Mouse (Mus musculus) CH12.LX (cell line): ENCODE data around the gene Ffar2.

Experiments used
- CHD2 ChIP-seq: IDR thresholded peaks from 2 replicates; pipeline ENCODE4 v1.6.1; 2011; ENCODE audit warnings: low read length, improper control_type of control experiment
- CTCF ChIP-seq, 2 experiments: IDR thresholded peaks in 1 of 2; conservative IDR thresholded peaks in 1 of 2; 2 replicates each; pipeline ENCODE4 v1.5.1; 2011 to 2012; ENCODE audit warnings: low read depth in 2 of 2, low read length in 2 of 2, improper control_type of control experiment in 1 of 2, inconsistent platforms in 1 of 2, mild to moderate bottlenecking in 1 of 2, moderate library complexity in 1 of 2
- ELF1 ChIP-seq: IDR thresholded peaks from 2 replicates; pipeline ENCODE4 v1.6.1; 2014; ENCODE audit warnings: low read depth, mild to moderate bottlenecking, inconsistent platforms, low read length, improper control_type of control experiment
- EP300 ChIP-seq: IDR thresholded peaks from 2 replicates; pipeline ENCODE4 v1.6.1; 2011; ENCODE audit warnings: low read length, improper control_type of control experiment
- HCFC1 ChIP-seq: IDR thresholded peaks from 2 replicates; pipeline ENCODE4 v1.6.1; 2012; ENCODE audit warnings: low read depth, mild to moderate bottlenecking, inconsistent platforms, low read length, improper control_type of control experiment
- MAZ ChIP-seq: IDR thresholded peaks from 2 replicates; pipeline ENCODE4 v1.6.1; 2012; ENCODE audit warnings: low read depth, mild to moderate bottlenecking, inconsistent platforms, low read length, improper control_type of control experiment, moderate library complexity
- NRF1 ChIP-seq: IDR thresholded peaks from 2 replicates; pipeline ENCODE4 v1.6.1; 2014; ENCODE audit warnings: low read depth, mild to moderate bottlenecking, inconsistent platforms, low read length, improper control_type of control experiment, moderate library complexity
- PAX5 ChIP-seq: IDR thresholded peaks from 2 replicates; pipeline ENCODE4 v1.6.1; 2012; ENCODE audit warnings: low read length, inconsistent platforms, mixed read lengths
- RAD21 ChIP-seq: IDR thresholded peaks from 2 replicates; pipeline ENCODE4 v1.6.1; 2011; ENCODE audit warnings: low read depth, mild to moderate bottlenecking, low read length, improper control_type of control experiment, moderate library complexity
- TCF12 ChIP-seq: IDR thresholded peaks from 2 replicates; pipeline ENCODE4 v1.6.1; 2014; ENCODE audit warnings: low read depth, mild to moderate bottlenecking, inconsistent platforms, low read length, improper control_type of control experiment

GRCm38 (mm10) chr7:30804026-30804715 is 19.4 kb downstream of the Ffar2 start:
- no peak for TF ChIP-seq CTCF (conservative IDR thresholded peaks at IDR 0.05 in 1 of 2, IDR thresholded peaks at IDR 0.05 in 1 of 2; ENCODE audit: low read depth in 2 of 2, low read length in 2 of 2)
- no peak for TF ChIP-seq HCFC1
- no peak for TF ChIP-seq ELF1
- no peak for TF ChIP-seq MAZ
- no peak for TF ChIP-seq EP300
- TF ChIP-seq NRF1, result no peak
- no peak for TF ChIP-seq RAD21
- no peak for TF ChIP-seq PAX5
- no peak for TF ChIP-seq TCF12
- no peak for TF ChIP-seq CHD2
